Mouse (Mus musculus) spleen, adult 2 months (tissue): Measurements from ENCODE around the gene Adgra3. TPM values are rescaled to one million over a fixed set of nuclear protein-coding genes. Genes with fewer than 3 reads are reported as not detected.

ENCODE experiments used
- DNase-seq, 2 experiments: peaks; one replicate each; pipeline versions ENCODE4 v3.0.0 to v3.0.0-alpha.2; 2012 to 2021; ENCODE audit warnings: low spot score in 2 of 2, low read depth in 1 of 2
- H3K27ac ChIP-seq: fragments of 200-500 bp; 2 replicates; pipeline ENCODE4 v1.5.1; 2012; ENCODE audit warnings: low read length, inconsistent platforms; ENCODE audit not compliant: insufficient read depth
- H3K27me3 ChIP-seq: fragments of 200-500 bp; 2 replicates; pipeline ENCODE4 v1.6.1; 2012; ENCODE audit warnings: mild to moderate bottlenecking, moderate library complexity, low read length, inconsistent platforms; ENCODE audit not compliant: control insufficient read depth, insufficient read depth
- H3K36me3 ChIP-seq: fragments of 200-500 bp; 2 replicates; pipeline ENCODE4 v1.6.1; 2012; ENCODE audit warnings: mild to moderate bottlenecking, low read length, inconsistent platforms; ENCODE audit not compliant: control insufficient read depth, insufficient read depth
- H3K4me1 ChIP-seq: fragments of 200-500 bp; 2 replicates; pipeline ENCODE4 v1.6.1; 2011; ENCODE audit warnings: inconsistent platforms; ENCODE audit not compliant: control insufficient read depth, insufficient read depth, insufficient read length
- H3K4me3 ChIP-seq: fragments of 200-500 bp; 2 replicates; pipeline ENCODE4 v1.5.1; 2011; ENCODE audit warnings: mild to moderate bottlenecking, inconsistent platforms; ENCODE audit not compliant: insufficient read depth, insufficient read length; ENCODE audit errors: extremely low read depth
- CTCF ChIP-seq: fragments of 200-500 bp; IDR thresholded peaks from 2 replicates; pipeline ENCODE4 v1.5.1; 2011; ENCODE audit warnings: mild to moderate bottlenecking, inconsistent platforms; ENCODE audit not compliant: insufficient read depth, insufficient read length, insufficient replicate concordance; ENCODE audit errors: extremely low read depth
- POLR2A ChIP-seq: fragments of 200-500 bp; IDR thresholded peaks from 2 replicates; pipeline ENCODE4 v1.6.1; 2011; ENCODE audit warnings: low read depth, low read length, inconsistent platforms
- WGBS: fragments of 180-500 bp; shearing (Covaris S2); methylation state at CpG from one replicate; pipeline ENCODE4 v1.1.7; 2018; 5-methylcytosine and 5-hydroxymethylcytosine counted together
- polyA plus RNA-seq: library from polyadenylated mRNA; depleted of rRNA; stranded (reverse); fragments of >200 nt; gene quantifications from 2 replicates; pipeline ENCODE4 v1.2.3, GENCODE M21; 2012

Adgra3 gene
- polyA plus RNA-seq, 1 experiment, result 9.2 TPM

DNA sequence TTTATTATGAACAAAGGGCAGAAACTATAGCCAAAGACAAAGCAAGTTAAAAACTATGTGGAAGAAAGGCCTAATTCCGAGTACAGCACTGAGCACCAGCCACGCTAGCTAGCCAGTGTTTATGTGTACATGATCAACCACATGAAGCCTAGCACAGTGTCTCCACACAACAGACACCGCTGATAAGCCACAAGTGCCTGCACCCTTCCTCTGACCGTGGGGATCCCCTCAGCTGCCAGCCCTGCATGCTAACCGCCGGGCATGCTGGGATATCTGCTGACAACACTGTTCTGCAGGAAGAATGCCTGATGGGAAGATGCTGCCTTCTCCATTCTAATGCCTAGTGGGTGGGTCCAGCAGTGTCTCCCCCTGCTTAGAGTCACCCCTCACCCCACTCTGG, 34.7 kb downstream of the Adgra3 start:
- Histone ChIP-seq H3K4me3 (no peak overlapping the region), H3K27ac (no peak overlapping the region), H3K36me3 (no peaks in the 10 kb centered on the region), H3K4me1 (0 out of 2 replicates have a peak, but pooled peaks cover 3% of the 10 kb centered on the region), H3K27me3 (no peaks in the 10 kb centered on the region)
- DNase-seq, result no peak
- no peak for TF ChIP-seq CTCF
- TF ChIP-seq POLR2A, result no peak
- 68% methylated on average over 6 of the region's 6 CpGs for WGBS

DNA sequence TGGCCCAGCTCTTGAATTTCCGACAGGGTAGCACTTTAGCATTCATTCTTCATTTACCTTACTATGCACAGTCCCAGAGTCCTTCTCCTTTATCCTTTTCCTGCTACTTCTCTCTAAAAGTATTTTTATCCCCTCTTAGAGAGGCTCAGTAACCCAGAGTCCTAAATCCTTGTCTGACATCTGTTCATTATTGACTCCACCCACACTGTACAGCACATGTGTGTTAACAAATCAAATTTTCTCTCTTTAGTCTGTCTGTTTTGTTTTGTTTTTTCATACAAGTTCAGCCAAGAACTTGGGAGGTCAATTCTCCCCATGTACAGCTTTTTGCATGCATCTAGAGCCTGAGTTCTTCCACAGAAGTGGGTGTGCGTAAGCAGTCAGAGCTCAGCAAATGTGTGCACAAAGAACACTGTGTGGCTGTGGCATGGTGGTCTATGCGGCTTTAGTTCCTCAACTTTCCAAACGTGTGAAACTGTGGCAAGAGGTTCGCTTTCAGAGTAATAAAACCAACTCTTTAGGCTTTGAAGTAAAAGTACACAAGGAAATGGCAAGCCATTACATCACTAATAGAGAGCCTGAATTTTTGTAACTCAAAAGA, 42.7 kb downstream of the Adgra3 start:
- Histone ChIP-seq H3K4me3 (no peak overlapping the region), H3K36me3 (no peaks in the 10 kb centered on the region), H3K27me3 (no peaks in the 10 kb centered on the region), H3K4me1 (no peaks in the 10 kb centered on the region), H3K27ac (no peak overlapping the region)
- no peak for DNase-seq
- WGBS, result 75% methylated on average over 5 of the region's 5 CpGs
- no peak for TF ChIP-seq POLR2A
- TF ChIP-seq CTCF, result no peak

DNA sequence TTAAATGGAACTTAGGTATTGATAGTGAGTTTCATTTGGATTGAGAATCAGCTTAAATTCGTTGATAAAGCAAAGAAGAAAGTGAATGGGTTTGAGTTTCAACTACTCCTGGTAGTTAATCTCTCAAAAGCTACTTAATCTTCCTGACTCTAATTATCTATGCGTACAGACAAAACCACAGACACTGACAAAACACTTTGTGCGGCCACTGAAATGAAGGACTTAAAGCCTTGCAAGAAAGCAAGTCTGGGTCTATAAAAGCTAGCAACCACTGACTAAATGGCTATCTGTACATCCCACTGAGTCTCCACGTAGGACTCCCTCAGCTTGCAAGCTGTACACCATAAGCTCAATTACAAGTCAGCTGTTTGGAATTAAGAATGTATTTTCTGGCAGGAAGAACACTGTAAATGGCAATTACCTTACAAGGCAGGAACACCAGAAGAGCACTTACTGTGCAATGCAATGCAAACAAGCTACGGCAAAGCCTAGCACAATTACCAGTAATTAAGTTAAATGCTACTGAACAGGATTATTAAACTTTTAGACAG, 43.6 kb downstream of the Adgra3 start:
- Histone ChIP-seq H3K4me3 (no peak overlapping the region), H3K4me1 (no peaks in the 10 kb centered on the region), H3K27ac (no peak overlapping the region), H3K27me3 (no peaks in the 10 kb centered on the region), H3K36me3 (no peaks in the 10 kb centered on the region)
- no peak for DNase-seq
- TF ChIP-seq CTCF, result no peak
- 60% methylated on average over 5 of the region's 5 CpGs for WGBS

DNA sequence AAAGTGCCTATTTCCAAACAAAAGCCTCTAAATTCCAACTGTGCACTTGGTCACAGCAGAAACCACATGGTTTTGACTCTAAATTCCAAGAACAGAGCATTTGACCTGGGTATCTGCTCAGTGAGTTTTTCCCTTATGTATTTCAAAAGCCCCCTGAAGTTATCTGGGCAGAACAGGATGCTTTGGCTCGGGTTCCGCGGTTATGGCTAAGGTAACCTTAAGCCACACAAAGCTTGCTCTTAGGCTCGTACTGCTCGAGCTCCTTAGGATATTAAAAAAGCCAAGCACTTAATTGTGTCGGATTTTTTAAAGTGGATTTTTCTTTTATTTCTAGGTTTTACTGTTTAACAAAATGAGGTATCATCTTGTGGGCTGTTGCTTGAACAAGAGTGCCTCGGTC, 44.1 kb downstream of the Adgra3 start:
- no peak overlapping the region for H3K4me3 ChIP-seq
- 83% methylated on average over 7 of the region's 7 CpGs for WGBS
- H3K36me3 ChIP-seq, result no peaks in the 10 kb centered on the region
- DNase-seq, result no peak
- H3K4me1 ChIP-seq, result no peaks in the 10 kb centered on the region
- TF ChIP-seq POLR2A (no peak), CTCF (no peak)
- H3K27me3 ChIP-seq, result no peaks in the 10 kb centered on the region
- H3K27ac ChIP-seq, result no peak overlapping the region

DNA sequence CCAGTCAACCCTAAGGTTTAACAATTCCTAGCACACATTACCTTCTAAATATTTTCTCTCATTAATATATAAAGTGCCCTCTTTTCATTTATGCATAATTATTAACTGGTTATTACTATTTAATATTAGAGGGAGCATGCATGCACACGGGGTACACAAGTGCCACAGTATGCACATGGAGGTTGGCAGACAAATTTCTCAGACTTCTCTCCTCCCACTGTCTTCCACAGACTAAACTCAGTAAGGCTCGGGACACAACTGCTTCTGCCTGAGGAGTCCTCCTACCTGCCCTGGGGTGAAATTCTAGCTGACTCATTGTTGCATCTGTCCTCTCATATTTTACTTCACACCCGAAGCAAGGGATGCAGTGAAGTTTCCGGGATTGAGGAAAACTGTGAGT, 44.8 kb downstream of the Adgra3 start:
- WGBS, result 83% methylated on average over 4 of the region's 4 CpGs
- Histone ChIP-seq H3K27me3 (no peaks in the 10 kb centered on the region), H3K4me1 (no peaks in the 10 kb centered on the region), H3K27ac (no peak overlapping the region), H3K4me3 (no peak overlapping the region), H3K36me3 (no peaks in the 10 kb centered on the region)
- TF ChIP-seq CTCF, result no peak
- TF ChIP-seq POLR2A, result no peak
- no peak for DNase-seq

DNA sequence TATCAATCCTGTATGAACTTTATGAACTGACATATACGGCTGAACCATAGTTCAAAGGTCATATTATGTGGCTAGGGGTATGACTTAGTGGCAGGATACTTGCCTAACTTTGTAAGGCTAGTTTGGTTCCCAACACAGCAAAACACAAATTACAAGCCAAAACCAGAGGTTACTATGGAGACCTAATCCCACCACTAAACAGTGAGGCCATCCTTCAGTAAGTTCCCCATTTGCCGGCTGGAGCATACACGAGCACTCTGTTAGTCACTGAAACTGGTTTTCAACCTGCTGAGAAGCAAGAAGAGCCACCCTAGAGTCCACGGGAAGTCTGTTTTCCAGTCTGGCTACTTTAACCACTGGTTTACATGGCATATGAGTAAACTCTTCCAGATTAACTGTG, 50.0 kb downstream of the Adgra3 start:
- no peak for DNase-seq
- Histone ChIP-seq H3K27ac (no peak overlapping the region), H3K4me1 (no peaks in the 10 kb centered on the region), H3K36me3 (no peaks in the 10 kb centered on the region), H3K4me3 (no peak overlapping the region), H3K27me3 (no peaks in the 10 kb centered on the region)
- 55% methylated on average over 4 of the region's 4 CpGs for WGBS
- TF ChIP-seq POLR2A (no peak), CTCF (no peak)

DNA sequence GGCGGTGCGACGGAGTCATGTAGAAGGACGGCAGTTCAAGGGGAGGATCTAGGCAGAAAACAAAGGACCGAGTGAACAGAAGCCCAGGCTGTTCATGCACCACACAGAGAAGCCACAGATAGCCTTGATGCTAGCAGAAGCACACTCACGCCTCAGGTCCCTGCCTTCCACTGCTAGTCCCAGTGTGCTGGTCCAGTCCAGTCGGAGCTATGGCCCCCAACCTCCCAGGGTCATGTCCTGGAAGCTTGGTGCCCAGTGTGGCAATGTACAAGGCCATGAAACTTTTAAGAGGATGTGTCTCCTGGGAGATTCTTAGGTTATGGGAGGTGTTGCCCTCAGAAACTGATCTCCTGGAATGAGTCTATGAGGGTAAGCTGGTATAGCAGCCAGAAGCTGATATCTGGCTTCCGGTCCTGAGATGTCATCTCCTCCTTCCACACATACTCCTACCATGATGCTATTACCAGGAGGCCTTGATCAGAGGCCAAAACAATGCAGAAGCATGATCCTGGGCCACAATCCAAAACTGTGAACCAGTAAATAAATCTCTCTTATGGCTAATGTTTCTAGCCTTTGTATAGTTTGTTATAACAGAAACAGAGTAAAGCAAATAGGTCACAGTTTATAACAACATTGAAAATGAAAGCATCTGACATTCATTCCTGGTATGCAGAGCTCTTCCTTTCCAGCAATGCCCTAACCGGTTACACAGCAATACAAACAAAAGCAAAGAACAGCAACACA, 51.7 kb downstream of the Adgra3 start:
- Histone ChIP-seq H3K36me3 (no peaks in the 10 kb centered on the region), H3K27ac (no peak overlapping the region), H3K27me3 (no peaks in the 10 kb centered on the region), H3K4me3 (no peak overlapping the region), H3K4me1 (no peaks in the 10 kb centered on the region)
- TF ChIP-seq CTCF (no peak), POLR2A (no peak)
- 92% methylated on average over 9 of the region's 9 CpGs for WGBS
- DNase-seq, result no peak
